Mouse (Mus musculus) heart, embryonic 14.5 days (tissue): ENCODE measurements around the gene Ern1. TPM values are rescaled to one million over a fixed set of nuclear protein-coding genes. Genes with fewer than 3 reads are reported as not detected.
"Not testable (repeated sequence)": the region's sequence is repeated elsewhere in the genome, so short reads cannot be mapped to it uniquely, and the experiment has no call there.

Experiments
- ATAC-seq: fragments of 200-750 bp; cut with Nextera tagmentation; 2 replicates; pipeline ENCODE4 v1.8.0; 2017; ENCODE audit warnings: low read depth, moderate TSS enrichment; ENCODE audit not compliant: insufficient number of reproducible peaks, insufficient read depth, low FRiP score
- H3K27ac ChIP-seq, 2 experiments: fragments of 200-500 bp in 1 of 2; fragments of 300-500 bp in 1 of 2; sonication (generic) in 1 of 2; replicated peaks in 1 of 2; 2 replicates each; pipeline ENCODE4 v1.5.1; 2012 to 2014; ENCODE audit warnings: low read depth in 2 of 2, low read length in 2 of 2, control low read depth in 1 of 2, mild to moderate bottlenecking in 1 of 2, mixed read lengths in 1 of 2; ENCODE audit not compliant: control insufficient read depth in 1 of 2, insufficient read depth in 1 of 2
- H3K27me3 ChIP-seq: fragments of 300-500 bp; sonication (generic); 2 replicates; pipeline ENCODE4 v1.6.1; 2014; ENCODE audit warnings: mild to moderate bottlenecking, low read length, control low read depth; ENCODE audit not compliant: control insufficient read depth, insufficient read depth
- H3K36me3 ChIP-seq: fragments of 300-500 bp; sonication (generic); 2 replicates; pipeline ENCODE4 v1.6.1; 2014; ENCODE audit warnings: mild to moderate bottlenecking, control low read depth, low read length, mixed read lengths; ENCODE audit not compliant: control insufficient read depth, insufficient read depth
- H3K4me1 ChIP-seq, 2 experiments: fragments of 200-500 bp in 1 of 2; fragments of 300-500 bp in 1 of 2; sonication (generic) in 1 of 2; 2 replicates each; pipeline ENCODE4 v1.6.1; 2012 to 2014; ENCODE audit warnings: low read length in 2 of 2, control low read depth in 1 of 2, mixed read lengths in 1 of 2; ENCODE audit not compliant: control insufficient read depth in 2 of 2, insufficient read depth in 2 of 2
- H3K4me2 ChIP-seq: fragments of 300-500 bp; sonication (generic); 2 replicates; pipeline ENCODE4 v1.6.1; 2014; ENCODE audit warnings: mild to moderate bottlenecking, low read length
- H3K4me3 ChIP-seq, 2 experiments: fragments of 200-500 bp in 1 of 2; fragments of 300-500 bp in 1 of 2; sonication (generic) in 1 of 2; 2 replicates each; pipeline ENCODE4 v1.5.1; 2012 to 2014; ENCODE audit warnings: low read length in 2 of 2, mild to moderate bottlenecking in 2 of 2, control low read depth in 1 of 2, low read depth in 1 of 2, moderate library complexity in 1 of 2; ENCODE audit not compliant: control insufficient read depth in 1 of 2, insufficient read depth in 1 of 2
- H3K9ac ChIP-seq: fragments of 300-500 bp; sonication (generic); 2 replicates; pipeline ENCODE4 v1.6.1; 2014; ENCODE audit warnings: mild to moderate bottlenecking, low read length
- H3K9me3 ChIP-seq: fragments of 300-500 bp; sonication (generic); 2 replicates; pipeline ENCODE4 v1.6.1; 2016; ENCODE audit warnings: low read length, control low read depth; ENCODE audit not compliant: control insufficient read depth
- WGBS: fragments of 180-500 bp; shearing (Covaris S2); extraction: QIAGEN DNeasy Blood & Tissue Kit; methylation state at CpG from one replicate; pipeline ENCODE4 v1.1.7; 2014; 5-methylcytosine and 5-hydroxymethylcytosine counted together
- polyA plus RNA-seq: library from polyadenylated mRNA; unstranded; fragments of >200 nt; fragmentation: Nextera tagmentation; extraction: Ambion mirVana; gene quantifications from 2 replicates; pipeline ENCODE4 v1.2.1, GENCODE M21; 2014

Ern1 gene
- polyA plus RNA-seq, 1 experiment from 2014 or later, result 4.8 TPM

- no peak overlapping the region for H3K27ac ChIP-seq
- H3K4me2 ChIP-seq, result no peak overlapping the region
- H3K36me3 ChIP-seq, result peaks cover 55% of the 10 kb centered on the region
- no peaks in the 10 kb centered on the region for H3K4me1 ChIP-seq
- no peak overlapping the region for H3K9ac ChIP-seq
- H3K27me3 ChIP-seq, result no peaks in the 10 kb centered on the region
- H3K4me3 ChIP-seq, result no peak overlapping the region
- 89% methylated on average over 8 of the region's 8 CpGs for WGBS
- ATAC-seq, result no peak
- H3K9me3 ChIP-seq, result no peaks in the 10 kb centered on the region
Observed at GRCm38 (mm10) chr11:106398481-106398880, 89.2 kb downstream of the Ern1 start.

GRCm38 (mm10) chr11:106397656-106398055 is 90.0 kb downstream of the Ern1 start:
- no peaks in the 10 kb centered on the region for H3K9me3 ChIP-seq
- H3K36me3 ChIP-seq, result peaks cover 47% of the 10 kb centered on the region
- no peak for ATAC-seq
- H3K9ac ChIP-seq, result no peak overlapping the region
- 93% methylated on average over 3 of the region's 3 CpGs for WGBS
- no peak overlapping the region for H3K4me2 ChIP-seq
- no peak overlapping the region for H3K27ac ChIP-seq
- H3K27me3 ChIP-seq, result no peaks in the 10 kb centered on the region
- no peak overlapping the region for H3K4me3 ChIP-seq
- no peaks in the 10 kb centered on the region for H3K4me1 ChIP-seq

- H3K27me3 ChIP-seq, H3K4me3 ChIP-seq, H3K4me1 ChIP-seq, H3K4me2 ChIP-seq, H3K27ac ChIP-seq, H3K9me3 ChIP-seq, ATAC-seq, H3K9ac ChIP-seq: not testable (repeated sequence)
- H3K36me3 ChIP-seq, result peaks cover 24% of the 10 kb centered on the region
- 59% methylated on average over 2 of the region's 2 CpGs for WGBS
Observed at GRCm38 (mm10) chr11:106394055-106394454, 93.6 kb downstream of the Ern1 start.

- peaks cover 2 to 3% of the 10 kb centered on the region in 2 experiments; a peak in 2 of 4 replicates for H3K4me1 ChIP-seq
- no peak overlapping the region for H3K27ac ChIP-seq
- 54% methylated on average over 4 of the region's 4 CpGs for WGBS
- H3K27me3 ChIP-seq, result no peaks in the 10 kb centered on the region
- no peaks in the 10 kb centered on the region for H3K9me3 ChIP-seq
- no peak overlapping the region for H3K4me2 ChIP-seq
- H3K9ac ChIP-seq, result no peak overlapping the region
- H3K36me3 ChIP-seq, result peaks cover 17% of the 10 kb centered on the region
- no peak overlapping the region for H3K4me3 ChIP-seq
- ATAC-seq, result no peak
Observed at GRCm38 (mm10) chr11:106393331-106393616, 94.4 kb downstream of the Ern1 start.

GRCm38 (mm10) chr11:106392597-106393330 is 94.9 kb downstream of the Ern1 start:
- Histone ChIP-seq H3K27me3 (no peaks in the 10 kb centered on the region), H3K4me3 (no peak overlapping the region), H3K36me3 (peaks cover 12% of the 10 kb centered on the region; the same call in 1 of the 2 replicates), H3K9me3 (no peaks in the 10 kb centered on the region), H3K9ac (no peak overlapping the region), H3K27ac (no peak overlapping the region), H3K4me2 (no peak overlapping the region), H3K4me1 (peaks cover 3 to 4% of the 10 kb centered on the region in 2 experiments; a peak in 3 of 4 replicates)
- 63% methylated on average over 7 of the region's 7 CpGs for WGBS
- ATAC-seq, result no peak

GRCm38 (mm10) chr11:106391546-106392188 is 96.0 kb downstream of the Ern1 start:
- peaks cover 3 to 8% of the 10 kb centered on the region in 2 experiments for H3K4me1 ChIP-seq
- H3K4me3 ChIP-seq, result no peak overlapping the region
- WGBS, result 30% methylated on average over 6 of the region's 6 CpGs
- H3K9me3 ChIP-seq, result no peaks in the 10 kb centered on the region
- no peak for ATAC-seq
- no peak overlapping the region for H3K4me2 ChIP-seq
- peaks cover 7% of the 10 kb centered on the region; the same call in 1 of the 2 replicates for H3K36me3 ChIP-seq
- no peaks in the 10 kb centered on the region for H3K27me3 ChIP-seq
- no peak overlapping the region for H3K27ac ChIP-seq
- H3K9ac ChIP-seq, result no peak overlapping the region

- ATAC-seq, result no peak
- Histone ChIP-seq H3K4me2 (no peak overlapping the region), H3K27ac (no peak overlapping the region), H3K9ac (no peak overlapping the region), H3K4me3 (no peak overlapping the region), H3K36me3 (peaks cover 7% of the 10 kb centered on the region; the same call in 1 of the 2 replicates), H3K4me1 (peaks cover 3 to 8% of the 10 kb centered on the region in 2 experiments), H3K27me3 (no peaks in the 10 kb centered on the region), H3K9me3 (no peaks in the 10 kb centered on the region)
- 44% methylated on average over 3 of the region's 3 CpGs for WGBS
Observed at GRCm38 (mm10) chr11:106390757-106391156, 96.9 kb downstream of the Ern1 start.
